Mouse (Mus musculus): ENCODE results near the gene Slc22a14.
"Not testable (repeated sequence)": the region's sequence is repeated elsewhere in the genome, so short reads cannot be mapped to it uniquely, and the experiment has no call there.

DNA sequence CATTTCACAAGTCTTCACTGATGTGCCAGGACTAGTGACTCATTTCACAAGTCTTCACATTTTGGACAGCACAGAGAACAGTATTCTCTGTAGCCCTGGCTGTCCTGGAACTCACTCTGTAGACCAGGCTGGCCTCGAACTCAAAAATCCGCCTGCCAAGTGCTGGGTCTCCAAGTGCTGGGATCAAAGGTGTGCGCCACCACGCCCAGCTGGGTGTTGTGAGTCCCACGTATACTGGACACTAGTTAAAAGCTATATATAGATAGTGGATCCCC is 99.3 kb downstream of the Slc22a14 start:
- TF ChIP-seq CTCF (IDR thresholded peaks at IDR 0.05; ENCODE audit: low read depth, low read length); POLR2A (IDR thresholded peaks at IDR 0.05; ENCODE audit: borderline replicate concordance, low read depth, low read length): not testable (repeated sequence)

Measured in bone marrow macrophage, adult 2 months (primary cell).